Mouse (Mus musculus) naive thymus-derived CD4-positive, alpha-beta T cell, adult 2 months (primary cell): ENCODE results near the gene Mmaa.

Experiments used
- DNase-seq: peaks from one replicate; pipeline ENCODE4 v3.0.0-alpha.2; 2011; ENCODE audit warnings: low read depth

Mmaa gene

DNA sequence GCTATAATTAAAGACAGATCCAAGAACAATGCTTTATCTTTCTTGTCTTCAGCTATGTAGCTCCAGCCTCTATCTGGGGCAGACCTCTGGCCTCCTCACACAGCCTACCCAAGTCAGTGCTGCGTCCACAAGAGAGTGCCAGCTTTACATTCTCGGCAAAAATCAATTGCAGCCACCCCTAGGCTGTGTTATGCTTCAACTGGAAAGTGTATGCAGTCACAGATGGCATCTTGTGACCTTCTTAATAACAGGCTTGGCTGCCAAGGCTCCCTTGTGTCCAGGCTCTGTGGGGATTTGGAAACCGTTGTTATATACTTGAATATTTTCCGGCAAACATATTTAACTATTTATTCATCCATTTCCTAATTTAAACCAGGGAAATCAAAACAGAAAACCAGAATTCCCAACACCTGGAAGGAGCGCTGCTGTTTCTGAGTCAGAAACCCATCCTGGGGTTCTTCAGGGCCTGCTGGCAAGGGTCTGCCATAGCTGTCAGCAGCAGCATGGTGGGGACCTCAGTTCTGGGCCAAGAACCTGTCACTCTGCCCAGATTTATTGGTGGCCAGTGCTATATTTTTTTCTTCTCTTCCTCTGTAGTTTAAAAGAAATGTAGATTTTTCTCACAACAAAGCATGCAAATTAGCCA is 72.5 kb downstream of the Mmaa start:
- no peak for DNase-seq
